Mouse (Mus musculus): ENCODE data around the gene Slc39a5.

GRCm38 (mm10) chr10:128435873-128436272, 34.8 kb upstream of the Slc39a5 start:
- TF ChIP-seq CTCF (IDR thresholded peaks at IDR 0.05; ENCODE audit: borderline replicate concordance, extremely low read depth, insufficient read depth, insufficient read length) (no peak), POLR2A (IDR thresholded peaks at IDR 0.05; ENCODE audit: borderline replicate concordance, extremely low read depth, insufficient read depth, insufficient read length, poor library complexity, severe bottlenecking) (no peak)

All from brain, embryonic 14.5 days (tissue).